Mouse (Mus musculus) G1E (cell line): ENCODE measurements at regions not wholly inside any gene's neighbourhood (a gene's known extent, or its start where the extent isn't known, plus 50 kb on each side); places are given as distances from the start of the nearest gene placed in this dataset.

Source experiments
- CTCF ChIP-seq: IDR thresholded peaks from 2 replicates; pipeline ENCODE4 v1.5.1; 2012; ENCODE audit warnings: low read depth, low read length, inconsistent platforms, mixed read lengths
- GATA1 ChIP-seq: IDR thresholded peaks from 2 replicates; pipeline ENCODE4 v1.6.1; 2012; ENCODE audit warnings: borderline replicate concordance, low read length, inconsistent platforms, mixed read lengths

DNA sequence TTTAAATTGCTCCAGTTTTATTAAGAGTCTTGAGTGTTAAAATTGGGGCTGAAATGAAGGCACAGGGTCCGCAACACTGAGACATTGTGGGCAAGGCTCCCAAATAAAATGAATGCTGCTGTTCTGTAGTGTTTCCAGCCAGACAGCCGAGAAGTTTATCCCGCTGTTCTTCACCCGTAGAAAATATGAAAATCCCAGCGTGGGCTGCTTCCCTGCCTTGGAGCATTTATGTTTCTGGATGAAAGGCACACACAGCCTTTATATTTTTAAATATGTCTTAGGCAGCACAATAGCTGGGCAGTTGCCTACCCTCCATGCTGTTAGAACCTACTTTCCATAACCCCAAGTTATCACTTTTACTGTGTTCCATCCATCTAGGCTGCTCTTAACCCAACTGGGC is 102.6 kb downstream of the Diras2 start:
- TF ChIP-seq CTCF: no peak
- TF ChIP-seq GATA1: no peak
